Mouse (Mus musculus) gastrocnemius, adult 18-20 months (tissue): ENCODE results near the gene Ffar3. TPM values are rescaled to one million over a fixed set of nuclear protein-coding genes. Genes with fewer than 3 reads are reported as not detected.

Experiments
- DNase-seq: peaks from one replicate; pipeline ENCODE4 v3.0.0; 2021; ENCODE audit warnings: low spot score
- long read RNA-seq, 2 experiments: library from polyadenylated mRNA; stranded (forward); transcript quantifications; one replicate each; pipeline ENCODE4 v2.0.0; 2021
- total RNA-seq, 2 experiments: library from RNA; stranded (reverse); gene quantifications; 2 replicates each; pipeline ENCODE4 v1.2.3; 2021

Gene Ffar3
- total RNA-seq: not detected
- long read RNA-seq, experiment 1: 0 reads
- long read RNA-seq, experiment 2: 0 reads

DNA sequence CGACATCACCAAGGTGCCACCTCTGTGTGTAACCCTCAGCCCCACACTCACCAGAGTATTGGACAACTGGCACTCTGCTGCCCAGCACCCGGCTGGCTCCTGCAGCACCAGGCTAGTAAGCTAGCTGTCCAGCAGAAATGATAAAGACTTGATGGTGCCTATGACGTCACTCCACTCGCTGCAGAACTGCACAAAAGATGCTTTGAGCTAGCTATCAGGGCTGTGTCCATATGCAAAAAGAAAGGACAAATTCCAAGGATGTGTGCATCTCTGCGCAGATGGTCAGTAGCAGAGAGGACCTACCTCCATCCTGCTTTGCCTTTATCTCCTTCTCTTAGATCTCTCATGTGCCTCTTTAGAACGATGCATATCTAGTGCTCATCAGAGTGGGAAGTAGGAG is at the start of gene Ffar3:
TSS of gene Ffar3 (minus strand) at position 101 of the 400 bp plus-strand sequence.
- no peak for DNase-seq

- no peak for DNase-seq
Observed at GRCm38 (mm10) chr7:30904042-30904441, 48.1 kb upstream of the Ffar3 start.

DNA sequence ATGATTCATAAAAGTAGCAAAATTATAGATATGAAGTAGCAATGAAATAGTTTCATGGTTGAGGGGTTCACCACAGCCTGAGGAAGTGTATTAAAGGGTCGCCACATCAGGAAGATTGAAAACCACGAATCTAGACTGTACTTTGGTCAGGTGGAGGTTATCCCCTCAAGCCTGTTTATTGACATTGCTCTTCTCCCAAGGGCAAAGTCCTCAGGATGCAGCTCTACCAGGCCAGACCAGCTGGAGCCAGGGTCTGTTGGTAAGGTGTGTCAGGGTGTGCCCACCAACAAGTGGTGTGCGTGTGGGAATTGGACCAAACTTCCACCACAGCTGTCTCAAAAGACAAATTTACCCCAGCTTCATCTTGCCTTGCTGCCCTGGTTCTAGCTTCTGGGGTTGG is 39.2 kb upstream of the Ffar3 start:
- DNase-seq: no peak

GRCm38 (mm10) chr7:30892515-30892914 is 36.5 kb upstream of the Ffar3 start:
- no peak for DNase-seq

DNA sequence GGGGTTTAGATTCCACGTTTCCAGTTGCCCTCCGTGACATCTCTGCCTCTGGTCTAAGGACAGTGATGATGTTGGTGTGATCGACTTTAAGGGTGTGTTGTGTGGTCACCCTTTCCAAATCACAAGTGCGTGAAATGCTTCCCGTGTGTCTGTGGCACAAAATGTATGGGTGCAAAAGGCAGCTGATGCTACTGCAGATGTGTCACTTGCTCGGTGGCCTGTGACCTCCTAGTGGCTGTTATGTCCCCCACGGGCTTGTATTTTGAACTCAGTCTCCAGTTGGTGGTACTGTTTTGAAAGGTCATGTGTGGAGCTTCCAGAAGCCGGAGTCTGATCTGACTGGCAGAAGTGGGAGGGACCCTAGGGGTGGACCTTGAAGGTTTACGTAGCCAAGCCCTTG is 35.8 kb upstream of the Ffar3 start:
- DNase-seq: no peak

GRCm38 (mm10) chr7:30890681-30891080 is 34.7 kb upstream of the Ffar3 start:
- no peak for DNase-seq

DNA sequence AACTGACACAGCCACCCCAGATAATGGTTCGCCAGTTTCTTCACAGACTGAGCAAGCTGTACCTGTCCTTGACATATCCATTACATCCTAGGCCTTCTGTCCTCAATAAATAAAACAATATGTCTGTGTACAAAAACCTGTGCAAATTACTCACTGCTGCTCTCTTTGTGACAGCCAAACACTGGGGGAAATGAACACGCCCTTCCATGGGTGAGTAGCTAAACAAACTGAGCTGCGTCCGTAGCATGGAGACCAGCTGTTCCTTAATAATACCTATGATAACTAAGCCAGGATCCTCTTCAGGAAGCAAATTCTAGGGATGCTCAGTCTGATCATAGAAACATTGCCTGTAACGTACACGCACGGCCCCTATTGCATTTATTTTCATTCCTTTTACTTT is 32.8 kb upstream of the Ffar3 start:
- no peak for DNase-seq

DNA sequence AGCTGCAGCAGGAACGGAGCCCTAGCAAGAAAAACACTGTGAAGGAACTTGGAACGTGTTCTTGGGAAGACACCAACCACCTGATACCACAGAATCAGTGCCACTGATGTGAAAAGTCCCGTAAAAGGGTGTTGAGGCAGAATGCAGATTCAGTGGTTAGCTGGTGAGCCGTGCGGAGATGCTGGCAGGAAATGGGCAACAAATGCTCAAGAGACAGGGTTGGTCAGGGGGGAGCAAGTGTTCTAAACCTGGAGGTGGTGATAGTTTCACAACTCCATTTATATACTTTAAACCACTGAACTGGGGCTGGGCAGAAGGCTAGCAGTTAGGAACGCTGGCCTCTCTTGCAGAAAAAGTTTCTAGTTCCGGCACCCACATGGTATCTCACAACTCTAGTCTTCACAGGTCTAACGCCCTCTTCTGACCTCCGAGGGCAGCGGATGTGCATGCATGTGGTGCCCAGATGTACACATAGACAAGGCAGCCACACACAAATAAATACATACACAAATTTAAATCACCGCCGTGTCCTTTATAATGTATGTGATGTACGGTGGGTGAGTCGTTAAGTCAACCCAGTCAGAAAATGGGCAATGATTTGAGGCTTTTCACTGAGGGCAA is 31.7 kb upstream of the Ffar3 start:
- no peak for DNase-seq

- DNase-seq: no peak
Observed at GRCm38 (mm10) chr7:30886852-30887251, 30.9 kb upstream of the Ffar3 start.

GRCm38 (mm10) chr7:30884047-30884446 is 28.1 kb upstream of the Ffar3 start:
- DNase-seq: no peak

GRCm38 (mm10) chr7:30881367-30881766 is 25.4 kb upstream of the Ffar3 start:
- no peak for DNase-seq

DNA sequence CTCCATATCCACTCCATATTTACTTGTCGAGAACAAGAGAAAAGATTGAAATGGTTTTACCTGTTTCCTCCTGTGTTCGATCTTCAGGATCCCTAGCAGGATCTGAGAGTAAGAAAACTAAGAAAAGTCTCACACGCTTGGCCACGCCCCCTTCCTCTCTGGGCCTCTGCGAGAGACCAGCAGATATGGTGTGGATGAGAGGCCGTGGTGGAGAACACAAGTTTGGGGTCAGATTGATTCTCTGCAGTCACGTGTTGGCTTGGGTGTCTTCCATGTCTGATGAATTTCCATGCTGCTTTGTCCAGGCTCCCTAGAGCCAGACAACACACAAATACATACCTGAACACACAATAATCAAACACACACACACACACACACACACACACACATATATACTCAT is 24.2 kb upstream of the Ffar3 start, which contains the start of gene Cd22:
TSS of gene Cd22 (minus strand) at position 167 of the 400 bp plus-strand sequence.
- DNase-seq: no peak

GRCm38 (mm10) chr7:30878950-30879349 is 23.0 kb upstream of the Ffar3 start:
- DNase-seq: no peak

GRCm38 (mm10) chr7:30873083-30873482 is 17.1 kb upstream of the Ffar3 start:
- peak; percentile 71 for DNase-seq

DNA sequence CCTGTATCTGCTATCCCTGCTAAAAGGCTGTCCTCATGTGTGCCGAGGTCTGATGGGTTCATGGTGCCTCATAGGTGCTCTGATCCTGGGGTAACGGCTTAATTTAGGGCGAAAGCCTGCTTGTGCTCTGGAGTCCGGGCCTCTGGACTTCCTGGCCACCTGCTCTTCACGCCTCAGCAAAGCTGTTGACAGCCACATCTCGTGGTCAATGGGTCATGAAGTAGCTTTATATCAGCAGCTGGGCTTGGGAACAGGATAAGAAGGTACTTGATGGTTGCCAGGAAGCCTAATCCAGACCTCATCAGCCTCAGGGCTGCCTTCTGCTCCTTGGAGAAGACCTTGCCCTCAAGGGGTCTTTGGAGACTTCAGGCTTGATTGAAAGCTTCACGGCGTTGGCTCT is 7.4 kb upstream of the Ffar3 start:
- no peak for DNase-seq

DNA sequence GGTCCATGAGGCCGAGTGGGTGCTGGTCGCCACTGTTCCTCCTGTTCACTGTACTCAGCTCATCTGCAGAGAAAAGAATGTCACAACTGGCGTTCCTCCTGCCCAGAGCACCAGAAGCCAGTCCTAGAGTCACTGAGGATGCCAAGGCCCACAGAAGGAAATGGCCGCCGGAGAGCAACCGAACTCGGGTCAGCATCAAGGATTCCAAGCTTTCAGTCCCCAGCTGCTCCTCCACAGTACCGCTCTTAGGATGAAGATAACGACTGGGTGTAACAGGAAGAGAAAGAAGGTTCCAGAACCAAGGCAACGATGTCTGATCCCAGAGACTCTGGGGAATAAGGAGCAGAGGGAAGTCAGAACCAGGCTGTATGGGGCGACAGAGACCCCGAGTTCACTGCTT is 5.5 kb upstream of the Ffar3 start, which contains the start of gene Ffar1:
TSS of gene Ffar1 (minus strand) at position 101 of the 400 bp plus-strand sequence.
- DNase-seq: no peak

- peak; percentile 5 for DNase-seq
Observed at GRCm38 (mm10) chr7:30859635-30860402, 3.8 kb upstream of the Ffar3 start.

- DNase-seq: peak; percentile 42
Observed at GRCm38 (mm10) chr7:30859290-30859634, 3.3 kb upstream of the Ffar3 start.

DNA sequence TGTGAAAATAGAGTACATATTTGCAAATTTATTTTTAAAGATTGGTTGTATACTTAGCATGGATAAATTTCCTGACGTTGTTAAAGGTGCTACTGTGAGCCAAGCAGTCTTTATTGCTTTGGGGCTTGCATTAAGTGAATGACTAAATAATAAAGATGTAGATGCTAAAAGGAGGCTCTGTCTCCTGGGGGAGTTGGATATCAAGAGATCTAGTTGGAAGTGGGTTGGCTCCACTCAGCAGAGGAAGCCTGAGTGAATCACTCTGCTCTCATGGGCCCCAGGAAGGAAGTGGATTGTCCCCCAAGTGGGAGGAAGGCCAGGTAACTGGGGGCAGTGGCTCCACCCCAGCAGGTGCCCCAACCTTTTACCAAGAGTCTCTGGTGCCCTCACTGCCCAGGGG is 1.8 kb upstream of the Ffar3 start:
- no peak for DNase-seq

DNA sequence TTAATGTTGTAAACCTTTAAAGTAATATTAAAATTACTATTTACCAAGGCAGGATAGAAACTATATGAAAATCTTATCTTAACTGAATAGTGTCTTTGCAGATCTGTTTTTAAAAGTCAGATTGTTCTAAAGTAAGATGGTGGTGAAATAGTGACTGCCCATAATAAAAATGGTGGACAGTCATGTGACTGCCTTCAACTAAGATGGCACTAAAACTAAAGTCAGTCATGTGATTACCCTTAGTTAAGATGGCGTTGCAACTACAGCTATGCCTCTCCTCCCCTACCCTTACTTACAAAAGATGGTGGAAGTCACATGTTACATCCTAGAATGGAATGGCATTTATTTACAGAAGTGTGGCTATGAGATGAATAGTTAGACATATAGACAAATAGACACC is 4.6 kb downstream of the Ffar3 start:
- DNase-seq: no peak

DNA sequence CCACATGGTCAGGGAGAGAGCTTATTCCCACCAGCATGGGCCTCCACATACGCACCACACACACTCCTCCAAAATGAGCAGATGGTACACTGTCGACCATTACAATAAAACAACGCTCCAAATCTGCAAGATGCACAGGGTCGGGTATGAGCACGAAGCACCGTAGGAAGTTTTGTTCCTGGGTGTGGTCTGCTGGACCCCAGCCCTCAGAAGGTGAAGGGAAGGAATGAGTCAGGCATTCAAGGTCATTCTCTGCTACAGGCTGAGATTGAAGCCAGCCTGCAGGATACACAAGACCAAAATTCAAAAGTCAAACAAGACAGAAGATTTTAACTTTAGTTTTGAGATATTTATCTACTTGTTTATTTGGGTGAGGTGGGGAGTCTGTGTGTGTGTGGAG is 8.0 kb downstream of the Ffar3 start:
- DNase-seq: no peak

DNA sequence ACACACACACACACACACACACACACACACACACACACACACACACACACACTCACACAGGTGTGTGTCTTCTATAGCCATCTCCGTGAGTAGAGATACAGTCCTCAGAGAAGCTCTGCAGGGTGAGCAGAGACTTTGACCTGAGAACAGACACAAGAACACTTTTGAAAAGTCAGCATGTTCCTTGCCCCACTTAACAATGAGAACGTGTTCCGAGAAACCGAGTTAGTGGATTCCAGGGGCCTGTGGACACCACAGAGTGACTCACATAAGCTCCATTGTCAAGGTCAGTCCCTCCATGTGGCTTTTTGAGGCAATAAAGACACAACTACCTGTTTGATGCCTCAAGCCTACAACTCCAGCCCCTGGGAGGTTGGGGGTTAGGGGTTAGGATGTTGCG is 8.6 kb downstream of the Ffar3 start:
- no peak for DNase-seq

DNA sequence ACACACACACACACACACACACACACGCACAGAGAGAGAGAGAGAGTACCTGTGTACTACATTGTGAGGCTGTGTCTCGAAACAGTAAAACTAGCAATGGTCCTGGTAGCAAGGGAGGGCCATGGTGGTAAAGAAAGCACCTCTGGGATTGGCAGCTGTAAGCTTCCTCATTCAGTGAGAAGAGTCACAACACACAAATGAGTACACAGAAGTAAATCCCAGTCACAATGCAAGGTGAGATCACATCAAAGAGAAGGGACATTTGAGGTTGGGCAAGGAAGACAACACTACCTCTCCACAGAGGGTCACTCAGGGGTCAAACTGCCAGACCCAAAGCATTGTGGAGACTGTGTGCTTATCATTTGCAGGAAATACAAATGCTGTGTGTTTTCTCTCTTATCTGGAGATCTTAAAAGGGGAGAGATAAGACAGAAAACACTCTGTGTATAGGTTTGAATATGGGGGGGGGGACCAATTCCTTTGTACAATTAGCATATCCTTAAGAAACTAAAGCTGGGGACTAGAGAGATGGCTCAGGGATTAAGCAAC is 9.4 kb downstream of the Ffar3 start:
- no peak for DNase-seq
